Mouse (Mus musculus) urinary bladder, adult 2 months (tissue): Measurements from ENCODE around the gene Tfeb. TPM values are rescaled to one million over a fixed set of nuclear protein-coding genes. Genes with fewer than 3 reads are reported as not detected.

Experiments used
- DNase-seq: peaks from one replicate; pipeline ENCODE4 v3.0.0; 2022; ENCODE audit warnings: low spot score
- polyA plus RNA-seq: library from polyadenylated mRNA; depleted of rRNA; stranded (reverse); fragments of >200 nt; gene quantifications from 2 replicates; pipeline ENCODE4 v1.2.3, GENCODE M21; 2012; rRNA removed

The Tfeb gene
- 14.5 and 20.3 TPM in 2 replicates for polyA plus RNA-seq

DNA sequence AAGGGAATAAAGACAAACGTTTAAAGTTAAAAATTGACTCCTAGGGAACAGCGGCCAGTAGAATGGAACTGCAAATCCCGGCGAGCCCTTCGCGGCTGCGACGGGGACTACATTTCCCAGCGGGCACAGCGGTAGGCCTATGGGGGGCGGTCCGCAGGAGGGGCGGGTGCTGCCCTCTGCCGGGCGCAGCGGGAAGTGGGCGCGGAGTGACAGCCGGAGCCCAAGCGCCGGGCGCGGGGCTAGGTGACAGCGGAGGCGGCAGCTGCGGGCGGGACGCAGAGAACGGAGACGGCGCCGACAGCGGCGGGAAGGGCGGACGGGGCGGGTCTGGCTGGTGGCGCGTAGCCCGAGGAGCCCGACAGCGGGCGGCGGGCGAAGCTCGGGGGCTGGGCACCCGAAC lies at the start of gene Tfeb:
TSS of gene Tfeb (plus strand) at position 175 of the 400 bp plus-strand sequence.
- peak; percentile 98 for DNase-seq

GRCm38 (mm10) chr17:47687409-47688343 lies 49.2 kb upstream of the Tfeb start:
- peak; percentile 75 for DNase-seq

GRCm38 (mm10) chr17:47688344-47688607 lies 48.6 kb upstream of the Tfeb start, which contains the start of gene Tomm6:
Gene Tomm6 (minus strand): TSS chr17:47688386.
- no peak for DNase-seq

DNA sequence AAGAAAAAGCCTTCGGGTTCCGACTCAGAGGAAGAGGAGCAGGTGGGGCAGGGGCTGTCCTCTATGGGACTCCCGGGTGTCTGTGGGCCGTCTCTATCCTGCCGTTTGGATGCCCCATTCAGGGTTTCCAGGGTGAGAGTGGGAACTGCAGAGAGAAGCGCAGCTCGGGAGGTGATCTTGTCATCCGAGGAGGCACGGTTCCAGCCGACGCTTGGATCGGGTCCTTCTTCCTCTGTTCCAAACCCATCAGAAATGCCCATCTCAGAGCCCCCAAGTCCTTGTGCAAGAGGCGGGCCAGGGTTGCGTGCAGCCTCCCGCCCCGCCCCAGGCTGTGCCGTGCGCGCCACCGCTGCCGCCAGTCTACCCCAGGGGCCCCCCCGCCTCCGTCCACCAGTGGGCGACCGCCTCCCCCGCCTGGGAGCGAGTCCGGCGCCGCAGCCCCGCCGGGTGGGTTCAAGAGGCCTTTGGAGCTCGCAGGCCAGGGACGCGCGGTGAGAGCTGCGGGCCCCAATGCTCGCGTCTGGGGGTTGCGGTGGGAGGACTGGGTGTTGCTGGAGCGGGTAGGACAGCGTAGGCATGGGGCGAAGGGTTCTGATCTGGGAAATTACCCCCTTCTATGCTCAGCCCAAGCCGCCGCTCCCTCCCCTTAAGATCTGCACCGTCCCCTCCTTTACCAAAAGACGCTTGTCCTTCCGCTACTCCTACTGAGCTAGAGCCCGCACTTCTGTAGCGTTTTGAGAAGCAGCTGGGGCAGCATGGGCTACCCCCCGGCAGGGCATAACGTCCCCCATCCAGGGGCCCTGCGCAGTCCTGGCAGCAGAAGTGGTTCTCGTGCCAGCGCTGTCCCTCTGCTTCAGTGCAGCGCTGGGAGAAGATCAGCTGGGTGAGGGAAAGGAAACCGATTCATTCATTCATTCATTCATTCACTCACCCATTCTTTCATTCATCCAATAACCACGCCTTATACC lies 47.9 kb upstream of the Tfeb start, which contains the start of gene Frs3:
TSS of gene Frs3 (plus strand) at position 423 of the 968 bp plus-strand sequence.
- DNase-seq, result peak; percentile 62

GRCm38 (mm10) chr17:47689894-47690293 lies 46.9 kb upstream of the Tfeb start:
- no peak for DNase-seq

DNA sequence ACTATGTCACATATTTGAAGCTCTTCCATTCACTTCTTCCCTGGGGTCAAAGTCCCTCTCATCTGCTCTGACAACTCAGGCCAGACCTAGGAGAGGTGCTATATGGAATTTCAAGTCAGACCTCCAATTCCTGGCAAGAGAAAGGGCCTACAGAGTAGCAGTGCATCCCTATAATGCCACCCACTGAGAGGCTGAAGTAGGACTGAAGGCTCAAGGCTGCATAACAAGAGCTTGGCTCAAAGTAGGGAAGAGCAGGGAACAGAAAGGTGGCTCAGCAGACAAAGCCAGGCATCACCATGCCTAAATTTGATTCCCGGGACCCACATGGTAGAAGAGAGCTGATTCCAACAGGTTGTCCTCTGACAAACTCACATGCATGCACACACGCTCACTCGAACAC lies 45.2 kb upstream of the Tfeb start:
- no peak for DNase-seq

- DNase-seq, result no peak
Measured at GRCm38 (mm10) chr17:47693671-47694441, 43.0 kb upstream of the Tfeb start.

DNA sequence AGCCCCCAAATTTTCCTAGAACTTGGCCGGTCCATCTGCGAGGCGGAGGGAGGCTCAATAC lies 42.6 kb upstream of the Tfeb start, which contains the start of gene Gm21981:
TSS of gene Gm21981 (minus strand) at position 14 of the 61 bp plus-strand sequence.
- DNase-seq, result no peak

- peak; percentile 97 for DNase-seq
Measured at GRCm38 (mm10) chr17:47694503-47695336, 42.1 kb upstream of the Tfeb start, which contains the start of gene Prickle4. Gene Prickle4 (minus strand): TSS chr17:47694736.

DNA sequence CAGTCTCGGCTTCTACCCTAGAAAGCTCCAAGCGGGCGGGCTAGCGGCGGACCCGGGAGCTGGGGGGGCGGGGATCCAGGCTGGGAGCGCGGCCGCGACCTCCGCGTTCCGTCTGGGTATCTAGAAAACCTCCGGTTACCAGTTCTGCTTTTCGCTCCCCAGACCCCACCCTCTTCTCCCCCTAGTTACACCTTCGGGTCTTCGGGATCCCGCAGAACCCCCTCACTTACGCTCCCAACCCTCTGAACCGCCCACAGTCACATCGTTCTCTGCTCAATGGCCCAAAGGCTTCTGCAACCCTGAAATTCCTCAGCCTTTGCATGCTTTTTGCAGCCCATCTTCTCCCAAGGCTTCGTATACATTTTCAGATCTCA lies 41.5 kb upstream of the Tfeb start:
- no peak for DNase-seq

- no peak for DNase-seq
Measured at GRCm38 (mm10) chr17:47698156-47698555, 38.7 kb upstream of the Tfeb start.

DNA sequence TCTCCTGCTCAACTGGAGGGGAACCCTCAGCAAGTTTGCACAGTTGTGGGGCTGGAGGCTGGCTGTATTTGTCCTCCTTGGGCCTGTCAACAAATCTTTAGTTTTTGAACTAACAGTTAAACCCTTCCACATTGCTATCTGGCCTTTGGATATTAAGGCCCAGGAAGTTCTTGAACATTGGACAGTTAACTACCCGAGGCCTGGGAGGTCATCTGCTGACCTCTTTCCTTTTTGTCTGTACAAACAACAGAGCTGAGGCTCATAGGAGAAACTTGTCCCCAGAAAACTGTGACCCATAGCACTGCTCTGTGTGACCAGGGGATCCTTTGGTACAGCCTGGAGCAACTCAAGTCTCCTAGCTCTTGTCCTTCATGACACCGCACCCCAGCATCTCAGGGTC lies 37.8 kb upstream of the Tfeb start:
- no peak for DNase-seq

DNA sequence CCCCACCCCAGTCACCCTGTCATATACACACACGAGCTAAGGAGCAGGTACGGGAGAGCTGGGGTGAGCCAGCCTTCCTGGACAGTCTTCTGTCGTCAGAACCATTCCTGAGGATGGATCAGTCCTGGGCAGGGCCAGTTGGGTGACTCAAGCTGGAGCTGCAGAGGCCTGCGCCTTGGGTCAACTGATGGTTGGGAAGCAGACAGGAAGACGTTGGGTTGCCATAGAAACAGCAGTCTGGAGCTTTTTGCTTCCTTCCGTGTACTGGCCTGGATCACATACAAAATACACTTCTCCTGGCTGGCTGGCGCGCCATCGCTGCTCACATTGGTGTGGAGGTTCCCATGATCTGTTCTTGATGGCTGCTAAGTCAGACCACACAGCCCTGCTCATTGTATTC lies 35.0 kb upstream of the Tfeb start:
- no peak for DNase-seq

- DNase-seq, result no peak
Measured at GRCm38 (mm10) chr17:47702548-47703345, 34.1 kb upstream of the Tfeb start.

GRCm38 (mm10) chr17:47703556-47703955 lies 33.3 kb upstream of the Tfeb start:
- DNase-seq, result no peak

GRCm38 (mm10) chr17:47704692-47705091 lies 32.1 kb upstream of the Tfeb start:
- DNase-seq, result no peak

- DNase-seq, result no peak
Measured at GRCm38 (mm10) chr17:47706196-47706595, 30.6 kb upstream of the Tfeb start.

GRCm38 (mm10) chr17:47707961-47708360 lies 28.9 kb upstream of the Tfeb start:
- DNase-seq, result no peak

DNA sequence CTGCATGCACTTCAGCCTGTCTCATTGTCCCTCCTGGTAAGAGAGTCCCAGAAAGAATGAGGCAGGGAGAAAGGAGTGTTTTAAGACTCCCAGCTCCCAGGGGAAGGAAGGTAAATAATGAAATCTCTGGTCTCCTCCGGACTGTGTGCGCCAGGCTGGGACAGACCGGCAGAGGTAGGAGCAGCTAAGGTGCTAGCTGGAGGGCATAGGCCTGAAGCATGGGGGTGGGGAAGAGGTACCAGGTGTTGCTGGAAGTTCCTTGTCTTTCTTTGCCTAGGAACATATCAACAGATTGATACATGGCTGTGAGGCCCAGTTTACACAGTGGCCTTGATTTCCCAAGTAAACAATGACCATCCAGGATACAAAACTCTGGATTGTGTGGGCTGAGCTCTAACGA lies 27.9 kb upstream of the Tfeb start:
- DNase-seq, result no peak

- DNase-seq, result no peak
Measured at GRCm38 (mm10) chr17:47710036-47710435, 26.8 kb upstream of the Tfeb start.
